Mouse (Mus musculus): ENCODE measurements around the gene Ggnbp2.
A peak's percentile ranks its signal among the peaks of the same experiment; 100 is the strongest.

Gene Ggnbp2

GRCm38 (mm10) chr11:84870337-84871043, at the start of gene Ggnbp2:
Gene Ggnbp2, minus strand, starts transcription at chr11:84870817.
- peak; percentile 60 for DNase-seq (ENCODE audit: extremely low read depth, low read depth)

GRCm38 (mm10) chr11:84919951-84920350, 49.3 kb upstream of the Ggnbp2 start:
- no peak for DNase-seq (ENCODE audit: extremely low read depth, low read depth)

- DNase-seq (ENCODE audit: extremely low read depth, low read depth), result peak; percentile 71
Measured at GRCm38 (mm10) chr11:84919276-84919675, 48.7 kb upstream of the Ggnbp2 start.

- DNase-seq (ENCODE audit: extremely low read depth, low read depth), result peak; percentile 78
Measured at GRCm38 (mm10) chr11:84918425-84918824, 47.8 kb upstream of the Ggnbp2 start.

GRCm38 (mm10) chr11:84916703-84917300, 46.2 kb upstream of the Ggnbp2 start:
- DNase-seq (ENCODE audit: extremely low read depth, low read depth), result no peak

- peak; percentile 93 for DNase-seq (ENCODE audit: extremely low read depth, low read depth)
Measured at GRCm38 (mm10) chr11:84916053-84916702, 45.6 kb upstream of the Ggnbp2 start, which contains the start of gene Znhit3. Gene Znhit3, minus strand, starts transcription at chr11:84916366.

GRCm38 (mm10) chr11:84914673-84915072, 44.1 kb upstream of the Ggnbp2 start:
- peak; percentile 36 for DNase-seq (ENCODE audit: extremely low read depth, low read depth)

- DNase-seq (ENCODE audit: extremely low read depth, low read depth), result no peak
Measured at GRCm38 (mm10) chr11:84910411-84910810, 39.8 kb upstream of the Ggnbp2 start.

- no peak for DNase-seq (ENCODE audit: extremely low read depth, low read depth)
Measured at GRCm38 (mm10) chr11:84908480-84908879, 37.9 kb upstream of the Ggnbp2 start.

- no peak for DNase-seq (ENCODE audit: extremely low read depth, low read depth)
Measured at GRCm38 (mm10) chr11:84907081-84907480, 36.5 kb upstream of the Ggnbp2 start.

- DNase-seq (ENCODE audit: extremely low read depth, low read depth), result no peak
Measured at GRCm38 (mm10) chr11:84904597-84905144, 34.1 kb upstream of the Ggnbp2 start.

- no peak for DNase-seq (ENCODE audit: extremely low read depth, low read depth)
Measured at GRCm38 (mm10) chr11:84893113-84893512, 22.5 kb upstream of the Ggnbp2 start.

GRCm38 (mm10) chr11:84891705-84892104, 21.1 kb upstream of the Ggnbp2 start:
- DNase-seq (ENCODE audit: extremely low read depth, low read depth), result no peak

- DNase-seq (ENCODE audit: extremely low read depth, low read depth), result no peak
Measured at GRCm38 (mm10) chr11:84889492-84889891, 18.9 kb upstream of the Ggnbp2 start.

GRCm38 (mm10) chr11:84888025-84888424, 17.4 kb upstream of the Ggnbp2 start:
- no peak for DNase-seq (ENCODE audit: extremely low read depth, low read depth)

- DNase-seq (ENCODE audit: extremely low read depth, low read depth), result no peak
Measured at GRCm38 (mm10) chr11:84886767-84887511, 16.3 kb upstream of the Ggnbp2 start.

- no peak for DNase-seq (ENCODE audit: extremely low read depth, low read depth)
Measured at GRCm38 (mm10) chr11:84886236-84886635, 15.6 kb upstream of the Ggnbp2 start.

- DNase-seq (ENCODE audit: extremely low read depth, low read depth), result no peak
Measured at GRCm38 (mm10) chr11:84885238-84885637, 14.6 kb upstream of the Ggnbp2 start.

GRCm38 (mm10) chr11:84882346-84882745, 11.7 kb upstream of the Ggnbp2 start:
- no peak for DNase-seq (ENCODE audit: extremely low read depth, low read depth)

- DNase-seq (ENCODE audit: extremely low read depth, low read depth), result no peak
Measured at GRCm38 (mm10) chr11:84880971-84881370, 10.4 kb upstream of the Ggnbp2 start.

GRCm38 (mm10) chr11:84880465-84880961, 9.9 kb upstream of the Ggnbp2 start:
- DNase-seq (ENCODE audit: extremely low read depth, low read depth), result peak; percentile 15

Data from MEL-GATA-1-ER (cell line).